ENCODE assay signal across 9 mouse cellular contexts in the genomic region with DNA sequence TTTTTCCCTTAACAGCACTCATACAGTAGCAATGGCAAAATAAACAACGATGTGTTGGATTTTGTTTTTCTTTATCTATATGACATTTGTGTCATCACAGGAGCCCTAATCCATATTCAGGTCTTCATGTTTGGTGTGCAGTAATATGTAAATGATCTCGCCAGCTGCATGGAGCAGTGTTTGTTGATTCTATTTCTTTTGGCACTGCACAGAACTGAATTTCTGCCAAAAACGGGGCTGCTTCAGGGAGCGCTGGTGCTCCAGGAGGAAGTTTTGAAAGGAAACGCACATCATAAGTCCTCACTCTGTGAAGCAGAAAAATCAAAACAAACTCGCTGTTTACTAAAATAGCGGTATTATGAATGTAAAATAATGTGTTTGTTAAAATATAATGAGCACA.
A peak's percentile ranks its signal among the peaks of the same experiment; 100 is the strongest.
DNase-seq lines count a peak whose midpoint lies in the region; ATAC-seq and TF ChIP-seq lines count a peak whose summit lies in the region.
"Had no signal": no experiment of that assay in that cellular context is flagged by ENCODE, and none has a peak within 500 bp of the region (broad histone marks: within the 10 kb centered on the region; RNA-seq: fewer than 3 reads in every experiment).

No protein-coding gene starts in this region.

- no peak for TF ChIP-seq POLR2A in thymus, adult 2 months (IDR thresholded peaks at IDR 0.05; ENCODE audit: control insufficient read depth, extremely low read depth, insufficient read depth, low read length, poor library complexity)

- peak overlapping the region; percentile 30 for H3K4me2 ChIP-seq in midbrain, embryonic 14.5 days (ENCODE audit: low read length)
- H3K4me2 ChIP-seq: neural tube, embryonic 12.5 days had no signal

- 44% methylated on average over 7 of the region's 7 CpGs for whole genome bisulfite sequencing in midbrain, embryonic 14.5 days
- 79% methylated on average over 7 of the region's 7 CpGs for WGBS in thymus, adult 2 months

- DNase-seq in adrenal gland, postnatal 14 days = peak; percentile 34
- no peak for DNase-seq in adrenal gland, postnatal 4 days (ENCODE audit: low spot score in 2 of 2)
- DNase-seq in MN1 (ENCODE audit: low spot score) = peak; percentile 30
- peak; percentile 51 to 61 for DNase-seq in heart, adult 9 months (ENCODE audit: low spot score in 2 of 2)
- peak; percentile 51 to 60 for DNase-seq in kidney, postnatal 36 days
- DNase-seq in midbrain, embryonic 14.5 days = peak; percentile 81
- no peak for DNase-seq in thymus, adult 2 months

- no peak overlapping the region for H3K4me3 ChIP-seq in midbrain, embryonic 14.5 days (replicated peaks; ENCODE audit: low read depth, low read length)
- no peak overlapping the region for H3K4me3 ChIP-seq in thymus, adult 2 months (ENCODE audit: control insufficient read depth, insufficient read depth, low read length)
- H3K4me3 ChIP-seq: neural tube, embryonic 12.5 days had no signal

- no peaks in the 10 kb centered on the region for H3K27me3 ChIP-seq in midbrain, embryonic 14.5 days (ENCODE audit: control insufficient read depth, insufficient read depth, low read length)
- no peaks in the 10 kb centered on the region for H3K27me3 ChIP-seq in thymus, adult 2 months (ENCODE audit: control insufficient read depth, insufficient read depth, low read length)
- H3K27me3 ChIP-seq: neural tube, embryonic 12.5 days had no signal

- no peak overlapping the region for H3K9ac ChIP-seq in midbrain, embryonic 14.5 days (replicated peaks; ENCODE audit: low read length)
- H3K9ac ChIP-seq: neural tube, embryonic 12.5 days had no signal

- ATAC-seq in midbrain, embryonic 14.5 days (ENCODE audit: low FRiP score, low TSS enrichment) = no peak
- no peak for ATAC-seq in megakaryocyte, adult 5-6 weeks (ENCODE audit: poor library complexity, severe bottlenecking)

- no peaks in the 10 kb centered on the region for H3K36me3 ChIP-seq in midbrain, embryonic 14.5 days (ENCODE audit: control insufficient read depth, insufficient read depth, low read length)
- no peaks in the 10 kb centered on the region for H3K36me3 ChIP-seq in thymus, adult 2 months (ENCODE audit: control insufficient read depth, insufficient read depth, low read length)
- H3K36me3 ChIP-seq: neural tube, embryonic 12.5 days had no signal

- H3K27ac ChIP-seq in midbrain, embryonic 14.5 days (replicated peaks; ENCODE audit: low read depth, low read length) = peak overlapping the region; percentile 53
- no peak overlapping the region for H3K27ac ChIP-seq in thymus, adult 2 months (ENCODE audit: control insufficient read depth, insufficient read depth, low read length)
- H3K27ac ChIP-seq: neural tube, embryonic 12.5 days had no signal

- H3K9me3 ChIP-seq in midbrain, embryonic 14.5 days (ENCODE audit: control insufficient read depth, low read length) = 0 out of 2 replicates have a peak, but pooled peaks cover 3% of the 10 kb centered on the region
- H3K9me3 ChIP-seq: neural tube, embryonic 12.5 days had no signal

- H3K4me1 ChIP-seq in midbrain, embryonic 14.5 days (ENCODE audit: control insufficient read depth, insufficient read depth, low read length) = peaks cover 25% of the 10 kb centered on the region
- no peaks in the 10 kb centered on the region for H3K4me1 ChIP-seq in thymus, adult 2 months (replicated peaks; ENCODE audit: control insufficient read depth, insufficient read depth, low read length)

- no peak for TF ChIP-seq CTCF in thymus, adult 2 months (IDR thresholded peaks at IDR 0.05; ENCODE audit: borderline replicate concordance, control insufficient read depth, extremely low read depth, insufficient read depth, low read length, poor library complexity)

Comparison
In these comparisons a context has a peak if more than half of its experiments do, and no peak if none do; other contexts are left out.
1. DNase-seq: peak in adrenal gland, postnatal 14 days (single experiment), MN1 (single experiment), heart, adult 9 months (2 of 2), kidney, postnatal 36 days (2 of 2) and midbrain, embryonic 14.5 days (single experiment); none in adrenal gland, postnatal 4 days (0 of 2) and thymus, adult 2 months (single experiment).